Mouse (Mus musculus) heart, embryonic 10.5 days (tissue): ENCODE measurements at regions not wholly inside any gene's neighbourhood (a gene's known extent, or its start where the extent isn't known, plus 50 kb on each side); places are given as distances from the start of the nearest gene placed in this dataset.

Source experiments
- DNase-seq: peaks from one replicate; pipeline ENCODE4 v3.0.0-alpha.2; 2017; ENCODE audit warnings: low spot score
- H3K27ac ChIP-seq: fragments of 300-500 bp; sonication (generic); 2 replicates; pipeline ENCODE4 v1.5.1; 2016; ENCODE audit warnings: mild to moderate bottlenecking
- H3K27me3 ChIP-seq: fragments of 300-500 bp; sonication (generic); 2 replicates; pipeline ENCODE4 v1.6.1; 2016; ENCODE audit warnings: mild to moderate bottlenecking; ENCODE audit not compliant: poor library complexity, insufficient read depth, severe bottlenecking
- H3K36me3 ChIP-seq: fragments of 300-500 bp; sonication (generic); 2 replicates; pipeline ENCODE4 v1.6.1; 2016; ENCODE audit warnings: mild to moderate bottlenecking, moderate library complexity
- H3K4me1 ChIP-seq: fragments of 300-500 bp; sonication (generic); 2 replicates; pipeline ENCODE4 v1.6.1; 2016; ENCODE audit warnings: mild to moderate bottlenecking
- H3K4me3 ChIP-seq: fragments of 300-500 bp; sonication (generic); 2 replicates; pipeline ENCODE4 v1.5.1; 2016; ENCODE audit warnings: mild to moderate bottlenecking, moderate library complexity
- H3K9me3 ChIP-seq: fragments of 300-500 bp; sonication (generic); 2 replicates; pipeline ENCODE4 v1.6.1; 2016; ENCODE audit warnings: mild to moderate bottlenecking, moderate library complexity
- WGBS: fragments of 180-500 bp; shearing (Covaris S2); methylation state at CpG from one replicate; pipeline ENCODE4 v1.1.7; 2016; 5-methylcytosine and 5-hydroxymethylcytosine counted together

DNA sequence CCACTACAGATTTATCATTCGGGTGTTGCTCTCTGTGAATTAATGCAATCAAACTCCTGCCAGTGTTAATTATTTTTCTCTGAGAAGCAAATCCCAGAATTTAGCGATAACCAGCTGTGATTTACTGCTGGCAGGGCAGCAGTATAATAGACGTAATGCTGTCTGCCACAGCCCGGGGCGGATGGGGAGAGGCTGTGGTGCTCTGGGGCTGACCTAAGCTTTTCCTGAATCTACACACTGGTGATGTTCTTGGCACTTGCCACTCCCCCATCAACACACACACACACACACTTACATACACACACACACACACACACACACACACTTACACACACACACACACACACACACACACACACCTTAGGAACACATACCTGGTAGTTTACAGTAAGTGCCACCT, 101.4 kb upstream of the Dynlrb2 start:
- Histone ChIP-seq H3K4me3 (no peak overlapping the region), H3K36me3 (no peaks in the 10 kb centered on the region), H3K4me1 (no peaks in the 10 kb centered on the region), H3K27me3 (no peaks in the 10 kb centered on the region), H3K27ac (no peak overlapping the region), H3K9me3 (no peaks in the 10 kb centered on the region)
- WGBS, result 67% methylated on average over 5 of the region's 5 CpGs
- DNase-seq, result no peak

DNA sequence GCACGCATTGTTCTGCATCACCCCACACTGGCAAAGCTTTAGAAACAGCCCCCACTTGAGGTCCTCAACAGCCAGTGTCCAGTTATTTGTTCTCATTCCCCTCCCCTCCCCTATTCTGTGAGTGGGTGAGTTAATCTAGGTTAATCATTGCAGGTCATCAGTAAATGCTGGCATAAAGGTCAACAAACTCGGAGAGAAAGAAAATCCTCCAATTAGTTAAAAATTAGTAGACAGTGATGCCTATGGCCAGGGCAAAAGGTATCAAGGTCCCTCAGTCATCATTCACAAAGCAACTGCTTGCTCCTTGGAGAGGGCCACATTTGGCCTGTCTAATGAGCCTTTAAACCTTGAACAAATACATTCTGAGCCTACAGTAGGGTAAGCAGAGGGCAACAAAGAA, 105.3 kb upstream of the Dynlrb2 start:
- Histone ChIP-seq H3K4me1 (no peaks in the 10 kb centered on the region), H3K36me3 (no peaks in the 10 kb centered on the region), H3K27me3 (no peaks in the 10 kb centered on the region), H3K4me3 (no peak overlapping the region), H3K9me3 (no peaks in the 10 kb centered on the region; the same call in 1 of the 2 replicates), H3K27ac (no peak overlapping the region)
- no peak for DNase-seq
- WGBS, result 78% methylated on average over 2 of the region's 2 CpGs

DNA sequence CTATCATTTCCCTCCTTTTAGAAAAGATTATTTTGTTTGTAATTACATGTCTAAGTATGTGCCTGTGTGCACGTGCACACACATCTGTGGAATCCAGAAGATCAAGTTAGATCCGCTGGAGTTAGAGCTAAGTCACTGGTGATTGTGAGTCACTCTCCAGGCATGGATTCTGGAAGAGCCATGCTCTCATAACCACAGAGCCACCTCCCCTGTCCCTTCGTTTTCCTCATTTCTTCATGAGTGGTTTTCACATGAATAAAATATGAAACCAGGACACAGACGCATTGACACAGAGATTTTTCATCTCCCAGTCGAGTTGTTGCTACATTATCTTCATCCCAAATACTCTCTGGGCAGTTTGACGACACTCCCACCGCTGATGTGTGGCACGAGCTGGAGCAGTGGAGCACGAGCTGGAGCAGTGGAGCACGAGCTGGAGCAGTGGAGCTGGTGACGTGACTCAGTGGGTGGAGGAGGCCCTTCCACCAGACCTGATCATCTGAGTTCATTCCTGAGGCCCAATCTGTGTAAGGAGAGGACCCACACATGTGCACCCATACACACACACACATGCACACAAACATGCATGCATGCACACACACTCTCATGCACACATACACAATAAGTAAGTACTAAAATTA, 106.1 kb upstream of the Dynlrb2 start:
- H3K4me1 ChIP-seq, result no peaks in the 10 kb centered on the region
- no peaks in the 10 kb centered on the region for H3K36me3 ChIP-seq
- WGBS, result 77% methylated on average over 11 of the region's 11 CpGs
- no peak for DNase-seq
- H3K4me3 ChIP-seq, result no peak overlapping the region
- H3K27me3 ChIP-seq, result no peaks in the 10 kb centered on the region
- H3K9me3 ChIP-seq, result no peaks in the 10 kb centered on the region; the same call in 1 of the 2 replicates
- H3K27ac ChIP-seq, result no peak overlapping the region

DNA sequence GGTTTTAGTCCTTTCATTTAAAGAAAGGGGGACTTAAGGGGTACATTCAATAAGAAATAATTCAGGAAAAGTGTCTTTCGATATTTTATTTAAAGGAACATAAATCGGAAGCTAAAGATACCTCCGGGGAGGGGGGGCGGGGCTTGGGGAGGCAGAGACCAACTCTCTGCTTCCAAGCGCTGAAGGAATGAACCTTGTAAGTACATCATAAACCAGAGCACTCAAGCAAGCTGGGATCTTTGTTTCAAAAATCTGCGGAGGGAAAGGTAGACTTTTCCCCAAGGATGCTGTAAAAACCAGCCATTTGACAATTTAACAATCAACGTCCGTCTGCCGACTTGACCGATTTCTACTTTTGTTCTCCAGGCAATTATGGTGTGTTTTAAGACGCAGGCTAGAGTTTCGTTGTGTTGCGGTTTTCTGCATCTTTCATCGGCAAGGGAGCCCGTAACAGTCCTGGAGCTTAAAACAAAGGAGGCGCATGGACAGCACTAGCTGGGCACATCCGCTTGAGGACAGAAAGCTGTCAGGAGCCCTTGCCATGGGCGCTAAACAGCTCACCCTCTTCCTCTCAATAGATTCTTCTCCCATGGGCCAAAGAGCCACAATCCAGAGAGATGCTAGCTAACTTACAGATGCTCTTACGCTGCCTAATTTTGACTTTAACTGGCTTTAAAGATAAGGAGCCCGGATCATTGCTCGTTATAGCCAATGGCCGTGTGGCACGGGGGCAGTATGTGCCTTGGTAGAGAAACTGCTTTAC, 119.4 kb upstream of the Dynlrb2 start:
- no peaks in the 10 kb centered on the region for H3K27me3 ChIP-seq
- 88% methylated on average over 23 of the region's 23 CpGs for WGBS
- H3K4me1 ChIP-seq, result peaks cover 8% of the 10 kb centered on the region
- H3K4me3 ChIP-seq, result no peak overlapping the region
- no peak overlapping the region for H3K27ac ChIP-seq
- 0 out of 2 replicates have a peak, but pooled peaks cover 2% of the 10 kb centered on the region for H3K9me3 ChIP-seq
- no peak for DNase-seq
- H3K36me3 ChIP-seq, result no peaks in the 10 kb centered on the region

DNA sequence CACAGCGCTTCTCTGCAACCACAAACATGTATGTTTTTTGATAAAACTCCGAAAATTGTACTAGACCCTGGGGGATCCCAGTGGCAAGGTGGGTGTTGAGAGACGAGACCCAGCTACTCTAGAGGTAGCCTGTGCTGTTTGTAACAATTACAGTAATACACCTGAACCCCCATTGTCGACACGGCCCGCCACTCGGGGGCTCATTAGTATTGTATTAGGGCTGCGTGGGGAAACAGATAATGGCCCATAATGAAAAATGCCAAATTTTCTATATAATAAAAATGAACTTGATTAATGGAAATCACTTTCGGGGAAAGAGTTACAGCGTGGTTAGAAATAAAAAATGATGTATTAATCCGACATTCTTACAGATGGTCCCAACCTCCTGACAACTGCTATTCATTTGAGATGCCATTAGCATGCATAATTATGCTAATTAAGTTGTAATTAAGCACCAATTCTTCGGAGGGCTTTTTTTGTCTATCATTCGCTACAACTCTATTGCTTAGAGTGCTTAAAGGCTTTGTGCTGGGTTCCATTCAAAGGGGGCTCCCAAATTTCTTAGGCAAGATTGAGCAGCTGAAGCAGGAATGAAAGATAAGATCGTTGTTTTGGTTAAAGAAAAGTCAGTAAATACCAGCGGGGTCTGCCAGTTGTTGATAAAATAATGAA, 120.2 kb upstream of the Dynlrb2 start:
- WGBS, result 76% methylated on average over 15 of the region's 15 CpGs
- no peak for DNase-seq

DNA sequence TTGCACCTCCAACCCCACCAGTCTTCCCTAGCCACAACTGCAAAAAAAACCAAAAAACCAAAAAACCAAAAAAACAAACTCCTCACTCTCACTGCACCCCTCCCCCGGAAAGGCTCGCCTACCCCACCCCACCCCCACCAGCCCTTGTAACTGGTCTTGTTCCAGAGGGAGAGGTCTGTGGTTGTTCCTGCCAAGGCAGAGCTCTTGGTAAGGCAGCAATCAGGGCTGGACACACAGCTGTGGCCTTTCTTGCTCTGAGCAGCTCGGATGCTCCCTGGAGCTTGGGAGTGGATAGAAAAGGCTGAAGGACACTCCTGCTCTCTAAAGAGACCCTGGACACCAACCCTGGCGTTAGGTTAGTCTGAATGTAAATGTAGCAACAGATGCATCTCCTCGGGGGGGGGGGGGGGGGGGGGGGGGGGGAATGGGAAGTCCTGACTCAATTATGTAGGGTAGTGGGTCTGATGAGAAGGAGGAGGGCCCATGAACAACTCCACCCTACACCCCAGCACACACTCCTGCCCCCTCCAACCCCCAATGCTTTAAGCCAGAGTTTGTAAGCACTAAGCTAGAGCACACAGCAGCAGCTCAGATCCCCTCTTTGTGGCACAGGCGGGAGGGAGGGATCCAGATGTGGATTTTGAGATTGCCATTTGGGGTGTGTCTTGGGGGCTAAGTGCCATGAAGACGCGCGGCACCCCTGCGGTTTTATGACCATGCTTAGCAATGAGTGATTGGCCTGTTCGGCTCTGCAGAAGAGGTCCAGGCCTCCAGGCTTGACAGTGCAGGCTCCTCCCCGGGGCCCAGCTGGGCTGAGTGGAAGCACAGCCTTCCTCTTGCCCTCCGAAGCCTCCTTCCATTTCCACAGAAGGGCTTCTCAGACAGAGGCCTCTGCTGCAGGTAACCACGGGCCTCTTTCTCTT, 121.0 kb upstream of the Dynlrb2 start:
- Histone ChIP-seq H3K9me3 (0 out of 2 replicates have a peak, but pooled peaks cover 2% of the 10 kb centered on the region), H3K4me3 (no peak overlapping the region), H3K27ac (no peak overlapping the region), H3K36me3 (no peaks in the 10 kb centered on the region), H3K4me1 (peaks cover 8% of the 10 kb centered on the region), H3K27me3 (no peaks in the 10 kb centered on the region)
- WGBS, result 33% methylated on average over 13 of the region's 14 CpGs
- DNase-seq, result no peak

More for the DNA sequence above, 120.2 kb upstream of the Dynlrb2 start:
- H3K4me3 ChIP-seq, result no peak overlapping the region
- H3K4me1 ChIP-seq, result peaks cover 8% of the 10 kb centered on the region
- no peaks in the 10 kb centered on the region for H3K27me3 ChIP-seq
- H3K9me3 ChIP-seq, result 0 out of 2 replicates have a peak, but pooled peaks cover 2% of the 10 kb centered on the region
- H3K36me3 ChIP-seq, result no peaks in the 10 kb centered on the region
- no peak overlapping the region for H3K27ac ChIP-seq

DNA sequence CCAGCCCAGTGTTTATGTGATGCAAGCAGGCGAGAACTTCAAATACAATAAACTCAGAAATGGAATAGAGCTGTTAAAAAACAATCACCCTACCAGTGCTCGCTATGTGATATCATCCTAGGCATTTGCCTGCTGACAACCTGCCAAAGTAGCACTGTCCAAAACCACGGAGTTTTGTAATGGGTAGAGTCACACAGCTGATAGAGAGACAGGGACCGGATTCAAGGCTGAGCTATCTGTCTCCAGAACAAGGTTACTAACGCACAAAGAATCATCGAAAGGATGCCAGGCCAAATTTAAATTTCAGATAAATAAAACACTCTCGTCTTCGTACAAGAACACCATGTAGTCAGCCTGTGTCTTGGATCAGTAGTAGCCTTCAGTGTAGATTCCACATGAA, 121.7 kb upstream of the Dynlrb2 start:
- H3K4me1 ChIP-seq, result peaks cover 8% of the 10 kb centered on the region
- no peaks in the 10 kb centered on the region for H3K27me3 ChIP-seq
- H3K27ac ChIP-seq, result no peak overlapping the region
- no peaks in the 10 kb centered on the region for H3K36me3 ChIP-seq
- 0 out of 2 replicates have a peak, but pooled peaks cover 2% of the 10 kb centered on the region for H3K9me3 ChIP-seq
- 80% methylated on average over 8 of the region's 8 CpGs for WGBS
- DNase-seq, result no peak
- no peak overlapping the region for H3K4me3 ChIP-seq

DNA sequence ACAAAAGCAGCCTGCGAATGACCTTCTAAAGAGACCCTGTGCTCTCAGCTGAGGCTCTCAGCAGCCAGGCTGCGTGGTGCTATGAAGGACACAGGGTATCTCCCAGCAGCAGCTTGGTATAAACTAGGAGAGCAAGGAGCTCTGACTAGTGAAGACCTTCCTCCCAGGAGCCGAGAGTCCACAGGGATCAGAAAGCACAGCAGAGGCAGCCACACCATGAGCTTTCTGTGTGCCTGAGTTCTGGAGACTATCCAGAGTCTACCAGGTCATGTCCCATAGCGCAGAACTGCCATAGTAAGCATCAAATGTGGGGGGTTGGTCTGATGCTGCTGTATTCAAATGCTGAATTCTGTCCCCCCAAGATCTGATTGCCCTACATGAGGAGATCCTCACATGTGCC, 124.2 kb upstream of the Dynlrb2 start:
- Histone ChIP-seq H3K27me3 (no peaks in the 10 kb centered on the region), H3K27ac (no peak overlapping the region), H3K4me3 (no peak overlapping the region), H3K4me1 (peaks cover 8% of the 10 kb centered on the region), H3K9me3 (0 out of 2 replicates have a peak, but pooled peaks cover 2% of the 10 kb centered on the region), H3K36me3 (no peaks in the 10 kb centered on the region)
- no peak for DNase-seq
- 78% methylated on average over 4 of the region's 4 CpGs for WGBS

DNA sequence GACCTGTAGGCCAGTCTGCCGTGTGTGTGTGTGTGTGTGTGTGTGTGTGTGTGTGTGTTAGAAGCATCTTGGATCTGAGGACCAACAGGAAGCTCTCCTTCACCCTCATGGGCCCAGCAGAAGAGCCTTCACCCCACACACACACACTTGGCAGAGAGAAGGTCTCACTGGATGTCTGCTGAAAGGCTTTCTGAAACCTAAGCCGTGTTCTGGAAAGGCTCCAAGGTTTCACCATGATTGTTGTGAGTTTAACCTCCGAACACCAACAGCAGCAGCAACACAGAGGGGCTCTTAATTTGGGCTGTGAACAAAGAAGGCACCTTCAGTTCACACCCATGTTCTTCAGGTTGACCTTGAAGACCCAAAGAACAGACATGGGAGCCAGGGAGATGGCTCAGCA, 124.9 kb upstream of the Dynlrb2 start:
- peaks cover 8% of the 10 kb centered on the region for H3K4me1 ChIP-seq
- no peak for DNase-seq
- no peak overlapping the region for H3K27ac ChIP-seq
- H3K27me3 ChIP-seq, result no peaks in the 10 kb centered on the region
- no peak overlapping the region for H3K4me3 ChIP-seq
- 0 out of 2 replicates have a peak, but pooled peaks cover 2% of the 10 kb centered on the region for H3K9me3 ChIP-seq
- 71% methylated on average over 3 of the region's 3 CpGs for WGBS
- no peaks in the 10 kb centered on the region for H3K36me3 ChIP-seq

DNA sequence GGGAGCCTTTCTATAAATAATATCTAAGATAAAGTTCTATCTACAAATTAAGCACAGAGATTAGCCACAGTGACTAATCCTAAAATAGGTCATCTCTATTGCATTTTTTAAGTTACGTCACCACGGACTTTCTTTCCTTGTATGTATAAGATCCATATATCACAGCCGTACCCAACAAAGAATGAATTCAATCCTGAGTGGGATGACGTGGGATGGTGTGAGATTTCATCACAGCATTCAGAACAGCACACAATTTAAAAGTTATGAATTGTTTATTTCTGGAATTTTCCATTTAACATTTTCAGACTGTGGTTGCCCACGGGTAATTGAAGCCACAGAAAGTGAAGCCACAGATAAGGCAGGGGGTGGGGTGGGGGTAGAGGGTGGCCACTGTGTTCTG, 129.0 kb upstream of the Dynlrb2 start:
- no peaks in the 10 kb centered on the region for H3K36me3 ChIP-seq
- H3K9me3 ChIP-seq, result no peaks in the 10 kb centered on the region
- 73% methylated on average over 5 of the region's 5 CpGs for WGBS
- no peaks in the 10 kb centered on the region for H3K27me3 ChIP-seq
- DNase-seq, result no peak
- peaks cover 16% of the 10 kb centered on the region for H3K4me1 ChIP-seq
- H3K4me3 ChIP-seq, result no peak overlapping the region
- H3K27ac ChIP-seq, result no peak overlapping the region

DNA sequence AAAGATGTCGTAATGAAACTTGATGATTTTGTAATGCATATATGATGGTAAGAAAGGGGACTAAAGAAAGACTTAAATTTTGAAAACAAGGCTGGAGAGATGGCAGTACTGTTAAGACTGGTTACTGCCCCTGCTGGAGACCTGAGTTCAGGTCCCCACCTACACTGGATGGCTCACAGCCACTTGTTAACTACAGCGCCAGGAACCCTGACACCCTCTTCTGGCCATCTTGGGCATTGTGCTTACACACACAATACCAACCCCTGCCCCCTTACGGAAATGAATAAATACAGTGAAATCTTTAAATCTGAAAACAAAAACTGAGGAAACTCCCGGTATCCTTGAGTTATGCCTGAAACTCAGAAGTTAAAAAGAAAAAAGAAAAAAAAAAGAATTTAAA, 131.7 kb upstream of the Dynlrb2 start:
- DNase-seq, result no peak
- no peaks in the 10 kb centered on the region for H3K9me3 ChIP-seq
- H3K27me3 ChIP-seq, result no peaks in the 10 kb centered on the region
- WGBS, result 77% methylated on average over 4 of the region's 4 CpGs
- no peak overlapping the region for H3K4me3 ChIP-seq
- H3K4me1 ChIP-seq, result peaks cover 16% of the 10 kb centered on the region
- H3K36me3 ChIP-seq, result no peaks in the 10 kb centered on the region
- no peak overlapping the region for H3K27ac ChIP-seq

DNA sequence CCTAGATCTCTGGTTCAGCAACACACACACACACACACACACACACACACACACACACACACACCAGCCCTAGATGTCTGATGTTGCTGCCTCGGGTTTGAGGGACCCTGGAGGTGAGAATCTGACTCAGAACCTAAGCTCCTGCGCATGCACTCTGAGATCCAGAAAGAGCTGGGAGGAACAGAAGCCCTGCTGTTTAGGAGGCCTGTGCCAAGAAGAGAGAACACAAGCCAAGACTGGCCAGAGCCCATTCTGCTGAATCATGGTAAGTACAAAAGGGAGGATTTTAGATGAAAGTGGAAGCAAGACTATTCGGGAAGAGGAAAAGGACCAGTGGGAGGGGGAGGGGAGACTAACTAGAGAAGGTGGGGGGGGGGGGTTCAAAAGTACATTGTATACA, 132.2 kb upstream of the Dynlrb2 start:
- no peak overlapping the region for H3K4me3 ChIP-seq
- no peak for DNase-seq
- no peaks in the 10 kb centered on the region for H3K27me3 ChIP-seq
- no peak overlapping the region for H3K27ac ChIP-seq
- H3K36me3 ChIP-seq, result no peaks in the 10 kb centered on the region
- WGBS, result 54% methylated on average over 3 of the region's 3 CpGs
- no peaks in the 10 kb centered on the region for H3K9me3 ChIP-seq
- peaks cover 16% of the 10 kb centered on the region for H3K4me1 ChIP-seq
